Mouse (Mus musculus) ES-E14 (cell line): Measurements from ENCODE around the gene Prrc2a. TPM values are rescaled to one million over a fixed set of nuclear protein-coding genes. Genes with fewer than 3 reads are reported as not detected.

Experiments
- DNase-seq: peaks from one replicate; pipeline ENCODE4 v3.0.0-alpha.2; 2013; ENCODE audit warnings: low read depth, low spot score
- H3K27ac ChIP-seq: 2 replicates; pipeline ENCODE4 v1.5.1; 2012; ENCODE audit warnings: low read depth, mild to moderate bottlenecking, low read length, moderate library complexity, mixed read lengths; ENCODE audit not compliant: poor library complexity, insufficient read depth, severe bottlenecking
- H3K36me3 ChIP-seq: 2 replicates; pipeline ENCODE4 v1.6.1; 2012; ENCODE audit warnings: mild to moderate bottlenecking, low read length, moderate library complexity, mixed read lengths; ENCODE audit not compliant: control insufficient read depth, poor library complexity, insufficient read depth, severe bottlenecking
- H3K4me1 ChIP-seq, 2 experiments: fragments of 150-350 bp in 1 of 2; sonication (generic) in 1 of 2; 2 replicates each; pipeline ENCODE4 v1.6.1; 2012; ENCODE audit warnings: low read length in 2 of 2, mild to moderate bottlenecking in 1 of 2, mixed read lengths in 1 of 2; ENCODE audit not compliant: control insufficient read depth in 2 of 2, insufficient read depth in 2 of 2, poor library complexity in 1 of 2
- H3K4me3 ChIP-seq, 2 experiments: fragments of 150-350 bp in 1 of 2; sonication (generic) in 1 of 2; 2 replicates each; pipeline ENCODE4 v1.5.1; 2012; ENCODE audit warnings: low read length in 2 of 2, low read depth in 1 of 2, mild to moderate bottlenecking in 1 of 2, mixed read lengths in 1 of 2; ENCODE audit not compliant: insufficient read depth in 1 of 2, poor library complexity in 1 of 2, severe bottlenecking in 1 of 2
- H3K9ac ChIP-seq: 2 replicates; pipeline ENCODE4 v1.6.1; 2012; ENCODE audit warnings: low read depth, mild to moderate bottlenecking, low read length, mixed read lengths; ENCODE audit not compliant: poor library complexity, insufficient read depth, severe bottlenecking
- H3K9me3 ChIP-seq: fragments of 150-350 bp; sonication (generic); 2 replicates; pipeline ENCODE4 v1.6.1; 2012; ENCODE audit warnings: low read depth, mild to moderate bottlenecking, low read length; ENCODE audit not compliant: control insufficient read depth, insufficient read depth
- CHD2 ChIP-seq: IDR thresholded peaks from 2 replicates; pipeline ENCODE4 v1.6.1; 2014; ENCODE audit warnings: mild to moderate bottlenecking, low read depth, low read length, inconsistent platforms
- HCFC1 ChIP-seq: IDR thresholded peaks from 2 replicates; pipeline ENCODE4 v1.6.1; 2012; ENCODE audit warnings: low read length, inconsistent platforms, borderline replicate concordance; ENCODE audit not compliant: insufficient read depth
- MAFK ChIP-seq: IDR thresholded peaks from 2 replicates; pipeline ENCODE4 v1.6.1; 2014; ENCODE audit warnings: mild to moderate bottlenecking, low read depth, low read length, inconsistent platforms; ENCODE audit not compliant: insufficient read depth
- ZC3H11A ChIP-seq: IDR thresholded peaks from 2 replicates; pipeline ENCODE4 v1.6.1; 2012; ENCODE audit warnings: low read depth, mild to moderate bottlenecking, inconsistent platforms, low read length, borderline replicate concordance
- ZNF384 ChIP-seq: IDR thresholded peaks from 2 replicates; pipeline ENCODE4 v1.6.1; 2012; ENCODE audit warnings: low read depth, low read length, inconsistent platforms
- in situ Hi-C, 2 experiments: fragments of 600-800 bp; cut with MboI; formaldehyde crosslinking; loops; one replicate each; pipeline ENCODE4 v1.15.1; 2025; ENCODE audit warnings: low sequenced_read_pairs in 2 of 2, inconsistent platforms in 1 of 2; ENCODE audit not compliant: unreplicated experiment in 2 of 2
- total RNA-seq: library from RNA; depleted of rRNA; stranded (reverse); fragments of 300-350 nt; gene quantifications from 2 replicates; pipeline ENCODE4 v1.2.3, GENCODE M21; 2012; rRNA removed

The Prrc2a gene
- total RNA-seq, 1 experiment: 161 TPM

GRCm38 (mm10) chr17:35100196-35100765, 64.4 kb downstream of the Prrc2a start:
- in situ Hi-C loops: loop anchor here in 1 of 2 experiments (25.0 kb wide), 1 partner anchor 88 kb away; the partner anchor contains the start of genes Vars and Vwa7
- Histone ChIP-seq H3K4me1 (peaks cover 0 to 6% of the 10 kb centered on the region in 2 experiments; a peak in 1 of 4 replicates), H3K9ac (no peak overlapping the region), H3K9me3 (no peaks in the 10 kb centered on the region), H3K27ac (no peak overlapping the region), H3K4me3 (no peak overlapping the region; a peak in 1 of 4 replicates), H3K36me3 (peaks cover 22% of the 10 kb centered on the region; the same call in 1 of the 2 replicates)
- TF ChIP-seq ZNF384 (no peak), CHD2 (no peak), ZC3H11A (no peak), MAFK (no peak), HCFC1 (no peak)
- no peak for DNase-seq

Other genes with a start within 250 kb of the Prrc2a start
- 24.0 and 40.6 TPM in 2 replicates for gene Neu1, start 233.6 kb downstream of the Prrc2a start, total RNA-seq
- gene Hspa1b, start 205.7 kb downstream of the Prrc2a start, total RNA-seq: 11.0 and 14.6 TPM in 2 replicates
- 1.9 TPM in 1 of 2 replicates, not detected in the other for gene Gm20481, start 195.0 kb downstream of the Prrc2a start, total RNA-seq
- 5.8 and 5.9 TPM in 2 replicates for gene Hspa1a, start 192.7 kb downstream of the Prrc2a start, total RNA-seq
- gene Hspa1l, start 192.2 kb downstream of the Prrc2a start, total RNA-seq: 0.45 and 0.48 TPM in 2 replicates
- gene Lsm2, start 183.0 kb downstream of the Prrc2a start, total RNA-seq: 52.1 and 64.4 TPM in 2 replicates
- gene Vars, start 163.9 kb downstream of the Prrc2a start, total RNA-seq: 303 and 453 TPM in 2 replicates
- gene Vwa7, start 148.3 kb downstream of the Prrc2a start, total RNA-seq: 0.21 and 0.31 TPM in 2 replicates
- 3.1 and 4.7 TPM in 2 replicates for gene Sapcd1, start 136.9 kb downstream of the Prrc2a start, total RNA-seq
- gene Msh5, start 118.2 kb downstream of the Prrc2a start, total RNA-seq: 2.7 and 3.2 TPM in 2 replicates
- 113 and 133 TPM in 2 replicates for gene Clic1, start 114.9 kb downstream of the Prrc2a start, total RNA-seq
- 45.0 and 57.5 TPM in 2 replicates for gene Ddah2, start 105.9 kb downstream of the Prrc2a start, total RNA-seq
- gene Ly6g6c, start 99.5 kb downstream of the Prrc2a start, total RNA-seq: not detected in 2 replicates
- 0.26 TPM in 1 of 2 replicates, not detected in the other for gene Mpig6b, start 98.7 kb downstream of the Prrc2a start, total RNA-seq
- gene Ly6g6e, start 88.0 kb downstream of the Prrc2a start, total RNA-seq: 13.4 and 36.1 TPM in 2 replicates
- gene Ly6g6d, start 86.8 kb downstream of the Prrc2a start, total RNA-seq: 1.6 and 4.9 TPM in 2 replicates
- gene Ly6g6f, start 79.3 kb downstream of the Prrc2a start, total RNA-seq: not detected in 2 replicates
- 30.7 and 40.4 TPM in 2 replicates for gene Abhd16a, start 75.6 kb downstream of the Prrc2a start, total RNA-seq
- gene Ly6g5c, start 56.6 kb downstream of the Prrc2a start, total RNA-seq: 0.49 TPM in 1 of 2 replicates, not detected in the other
- gene Ly6g5b, start 49.5 kb downstream of the Prrc2a start, total RNA-seq: 1.4 and 1.5 TPM in 2 replicates
- 21.9 and 31.1 TPM in 2 replicates for gene Gpank1, start 43.4 kb downstream of the Prrc2a start, total RNA-seq
- 78.0 and 98.6 TPM in 2 replicates for gene Csnk2b, start 42.8 kb downstream of the Prrc2a start, total RNA-seq
- gene D17H6S53E, start 38.5 kb downstream of the Prrc2a start, total RNA-seq: 11.2 and 11.7 TPM in 2 replicates
- 7.5 and 10.0 TPM in 2 replicates for gene Apom, start 32.8 kb downstream of the Prrc2a start, total RNA-seq
- gene Bag6, start 29.7 kb downstream of the Prrc2a start, total RNA-seq: 208 and 245 TPM in 2 replicates
- gene Aif1, start 11.2 kb upstream of the Prrc2a start, total RNA-seq: not detected in 2 replicates
- 2.6 and 2.7 TPM in 2 replicates for gene Lst1, start 23.5 kb upstream of the Prrc2a start, total RNA-seq
- gene Ltb, start 29.5 kb upstream of the Prrc2a start, total RNA-seq: 10.1 and 19.6 TPM in 2 replicates
- 0.22 TPM in 1 of 2 replicates, not detected in the other for gene Tnf, start 37.1 kb upstream of the Prrc2a start, total RNA-seq
- 0.13 TPM in 1 of 2 replicates, not detected in the other for gene Lta, start 40.5 kb upstream of the Prrc2a start, total RNA-seq
- gene Gm16181, start 55.9 kb upstream of the Prrc2a start, total RNA-seq: not detected in 2 replicates
- gene Atp6v1g2, start 68.8 kb upstream of the Prrc2a start, total RNA-seq: 0.21 and 0.71 TPM in 2 replicates
- gene Nfkbil1, start 70.9 kb upstream of the Prrc2a start, total RNA-seq: 6.1 and 6.6 TPM in 2 replicates
- 316 and 414 TPM in 2 replicates for gene Ddx39b, start 76.8 kb upstream of the Prrc2a start, total RNA-seq
- 30.1 and 44.9 TPM in 2 replicates for gene H2-D1, start 97.8 kb upstream of the Prrc2a start, total RNA-seq
- 0.11 TPM in 1 of 2 replicates, not detected in the other for gene H2-Q1, start 155.5 kb upstream of the Prrc2a start, total RNA-seq
- 0.67 and 1.4 TPM in 2 replicates for gene H2-Q2, start 177.3 kb upstream of the Prrc2a start, total RNA-seq
- gene H2-Q4, start 214.7 kb upstream of the Prrc2a start, total RNA-seq: 9.1 and 19.9 TPM in 2 replicates